Mouse (Mus musculus) left cerebral cortex, adult 9 months (tissue): ENCODE data around the gene Ebf1.

Experiments used
- DNase-seq, 2 experiments: peaks; one replicate each; pipeline ENCODE4 v3.0.0; 2022; ENCODE audit warnings: low spot score in 2 of 2

Ebf1 gene

DNA sequence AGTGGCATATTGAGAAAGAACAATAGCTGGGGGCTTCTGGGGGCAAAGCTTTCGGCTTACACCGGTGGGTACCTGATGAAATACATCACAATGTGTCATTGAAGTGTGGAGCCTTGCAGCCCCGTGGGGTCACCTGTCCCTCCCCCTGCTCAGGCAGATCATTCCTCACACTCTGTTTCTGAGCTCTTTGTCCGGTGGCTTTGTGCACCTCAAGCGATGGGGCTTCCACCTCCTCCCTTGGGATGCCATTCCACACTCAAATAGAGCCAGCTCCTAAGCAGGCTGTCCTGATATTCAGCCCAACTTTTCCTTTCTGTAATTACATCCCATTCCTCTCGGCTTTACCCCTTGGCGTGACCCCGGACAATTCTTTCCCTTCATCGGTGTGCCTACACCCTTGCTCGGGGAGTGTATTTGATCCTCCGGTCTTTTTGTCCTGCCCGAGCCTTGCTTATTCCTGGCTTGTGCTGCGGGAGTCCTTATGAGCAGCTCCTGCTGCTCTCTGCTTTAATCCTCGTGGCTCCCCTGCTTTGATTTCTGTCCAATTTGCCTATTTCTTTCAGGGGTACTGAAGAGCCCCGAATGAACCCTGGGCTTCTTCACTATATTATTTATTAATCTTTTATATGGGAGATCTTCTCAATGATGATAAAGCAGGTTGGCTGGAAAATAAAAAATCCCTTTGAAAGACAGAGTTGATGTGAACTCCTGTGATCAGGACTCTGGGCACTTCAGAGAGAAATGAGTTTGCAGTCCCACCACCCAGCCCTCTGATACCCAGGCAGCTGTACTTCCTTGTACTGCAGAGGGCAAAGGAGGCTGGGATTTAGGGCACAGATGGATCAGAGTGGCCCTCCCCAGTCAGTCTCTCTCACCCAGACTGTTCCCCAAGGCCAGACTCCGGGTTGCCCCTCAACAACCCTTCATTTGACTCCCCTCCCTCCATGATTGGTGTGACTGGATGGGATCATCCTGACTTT is 160.5 kb downstream of the Ebf1 start:
- DNase-seq, result no peak

DNA sequence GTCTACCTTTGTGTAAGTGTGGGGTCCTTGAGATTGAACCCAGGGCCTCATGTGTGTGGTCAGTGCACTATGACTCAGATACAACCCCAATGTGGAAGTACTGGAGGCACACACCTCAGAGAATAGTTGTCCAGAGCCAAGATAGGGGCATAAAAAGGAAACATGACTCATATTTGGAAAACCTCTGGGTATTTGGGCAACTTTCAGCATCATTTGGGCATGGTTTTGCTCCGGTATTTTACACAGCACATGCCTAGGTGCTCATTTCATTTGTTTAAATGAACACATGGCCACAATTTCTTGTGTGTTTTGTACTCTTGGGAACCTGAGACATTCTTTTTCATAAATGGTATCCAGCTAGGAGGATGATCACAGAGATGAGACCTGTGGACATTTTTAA is 161.9 kb downstream of the Ebf1 start:
- DNase-seq, result no peak

DNA sequence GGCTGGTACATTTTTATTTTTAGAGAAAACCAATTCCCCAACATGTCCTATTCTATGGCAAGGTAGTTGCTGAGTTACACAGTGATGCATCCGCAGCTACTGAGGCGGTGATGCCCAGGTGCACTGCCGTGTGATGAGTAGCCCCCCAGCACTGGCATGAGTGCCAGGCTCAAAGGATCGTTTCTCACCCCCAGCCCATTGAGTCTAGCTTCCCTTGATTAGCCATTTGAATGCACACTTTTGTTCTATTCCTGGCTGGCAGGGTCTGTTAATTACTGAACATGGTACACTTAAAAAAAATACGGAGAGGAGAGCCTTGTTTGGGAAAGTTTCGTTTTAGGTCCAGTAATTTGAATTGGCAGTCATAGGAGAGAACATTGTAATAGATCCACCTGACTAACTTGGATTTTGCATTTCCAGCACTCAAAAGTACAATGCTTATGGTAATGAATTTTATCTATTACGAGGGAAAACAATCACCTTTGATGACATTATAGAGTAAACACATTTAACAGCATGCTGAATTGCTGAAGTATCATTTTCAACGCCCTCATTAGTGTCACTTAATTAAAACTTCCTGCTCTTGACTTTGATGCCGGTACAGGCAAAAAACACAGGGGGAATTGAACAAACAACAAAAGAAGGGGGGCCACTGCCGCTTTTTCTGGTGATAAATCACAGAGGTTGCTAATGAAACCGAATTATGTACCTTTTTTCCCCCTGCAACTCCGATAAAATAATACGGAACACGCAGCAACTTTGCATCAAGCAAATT is 167.3 kb downstream of the Ebf1 start:
- no peak for DNase-seq

DNA sequence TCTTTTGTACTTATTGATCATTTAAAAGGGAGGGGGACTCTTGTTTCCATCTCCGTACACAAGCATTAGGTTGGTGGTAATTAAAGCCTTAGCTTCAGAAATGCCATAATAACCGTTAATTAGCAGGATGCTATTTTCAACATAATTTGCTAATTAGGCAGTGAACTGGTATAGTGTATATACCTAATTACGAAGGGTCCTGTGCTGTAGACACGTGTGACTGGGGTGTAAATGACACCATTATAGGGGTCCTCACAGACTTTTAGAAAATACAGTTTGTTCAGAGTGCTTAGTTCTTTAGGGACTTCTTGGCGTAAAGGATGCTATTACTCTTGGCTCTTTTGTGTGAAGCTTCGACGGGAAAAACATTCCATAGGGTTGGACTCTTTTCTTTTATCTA is 167.9 kb downstream of the Ebf1 start:
- no peak for DNase-seq

DNA sequence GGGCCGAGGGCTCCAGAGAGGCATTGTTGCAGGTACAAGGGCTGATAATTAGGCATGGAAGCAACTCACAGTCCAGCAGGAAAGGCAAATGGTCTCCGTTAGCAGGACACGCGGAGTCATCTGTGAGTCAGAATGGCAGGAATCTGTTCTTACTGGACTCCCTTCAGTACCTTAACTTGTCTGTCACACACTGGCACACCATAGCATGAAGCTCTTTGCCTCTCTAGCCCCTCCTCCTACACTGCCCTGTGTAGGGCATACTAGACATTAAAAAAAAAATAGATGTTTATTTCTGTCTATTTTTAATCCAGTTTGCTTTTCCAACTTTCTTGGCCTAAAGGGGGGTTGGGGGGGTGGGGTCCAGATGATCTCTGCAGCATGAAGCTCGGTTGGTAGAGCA is 168.4 kb downstream of the Ebf1 start:
- no peak for DNase-seq

DNA sequence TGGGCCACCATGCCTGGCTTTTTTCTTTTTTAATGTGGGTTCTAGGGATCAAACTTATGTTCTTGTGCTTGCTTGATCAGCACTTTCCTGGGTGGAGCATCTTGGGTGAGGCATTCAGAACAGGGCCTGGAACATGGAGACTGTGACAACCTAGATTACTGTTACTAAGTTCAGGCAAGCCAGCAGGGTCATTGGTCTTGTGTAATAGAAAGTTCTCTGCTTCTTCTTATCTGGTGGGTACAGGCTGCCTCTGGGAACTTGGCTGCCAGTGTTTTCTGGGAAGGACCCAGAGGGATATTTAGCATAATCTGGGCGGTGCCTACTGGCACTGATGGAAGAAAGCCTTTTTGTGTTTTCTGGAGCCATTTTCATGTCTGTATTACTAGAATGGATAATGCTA is 170.9 kb downstream of the Ebf1 start:
- no peak for DNase-seq

DNA sequence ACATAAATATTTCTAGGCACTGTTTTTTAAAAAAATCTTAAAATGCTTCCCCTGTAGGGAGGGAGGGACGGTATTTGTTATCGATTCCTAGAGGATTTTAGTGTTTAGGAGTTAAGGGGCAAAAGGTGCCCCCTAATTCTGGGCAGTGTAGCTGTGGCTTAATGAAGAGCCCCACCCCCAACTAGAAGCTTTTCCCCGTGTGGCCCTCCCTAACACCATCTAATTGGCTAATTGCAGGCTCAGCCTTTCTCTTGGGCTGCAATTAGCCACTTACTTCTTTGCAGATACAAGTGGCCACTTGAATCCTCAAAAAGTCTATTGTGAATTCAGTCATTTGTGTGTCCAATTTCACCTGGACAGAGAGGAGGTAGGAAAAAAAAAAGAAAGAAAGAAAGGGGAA is 175.7 kb downstream of the Ebf1 start:
- DNase-seq, result no peak

DNA sequence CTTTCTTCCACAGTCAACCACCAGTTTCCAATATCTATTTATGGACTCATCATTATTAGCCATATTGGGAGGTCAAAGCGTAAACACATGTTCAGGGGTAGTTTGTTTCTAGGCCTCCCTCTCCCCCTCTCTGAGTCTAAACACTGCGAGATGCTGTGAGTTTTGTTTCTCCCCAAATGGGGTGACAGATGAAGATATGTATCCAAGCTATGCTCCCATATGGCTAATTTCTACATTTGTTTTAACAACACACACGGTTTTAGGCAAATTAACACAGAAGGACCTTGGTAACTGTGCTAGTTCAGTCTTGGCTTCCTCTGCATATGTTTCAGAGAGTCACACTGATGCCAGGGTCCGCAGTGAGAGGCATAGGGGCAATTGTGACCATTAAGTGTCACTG is 177.8 kb downstream of the Ebf1 start:
- no peak for DNase-seq

DNA sequence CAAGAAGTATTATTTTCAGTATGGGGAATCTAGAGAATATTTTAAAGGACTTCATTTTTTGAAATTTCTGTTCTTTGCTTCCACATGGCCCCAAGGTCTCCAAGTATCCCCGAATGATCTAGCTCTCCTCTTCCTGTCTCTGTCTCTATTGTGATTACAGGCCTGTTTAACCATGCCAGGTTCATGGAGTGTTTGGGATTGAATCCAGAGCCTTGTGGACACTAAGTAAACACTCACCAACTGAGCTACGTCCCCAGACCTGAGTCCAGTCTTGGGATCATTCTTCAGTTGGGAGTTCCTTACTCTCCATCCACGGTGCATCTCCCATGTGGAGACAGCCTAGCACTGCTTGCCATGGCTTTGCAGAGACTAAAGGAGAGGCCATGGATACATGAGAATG is 178.7 kb downstream of the Ebf1 start:
- DNase-seq, result no peak

DNA sequence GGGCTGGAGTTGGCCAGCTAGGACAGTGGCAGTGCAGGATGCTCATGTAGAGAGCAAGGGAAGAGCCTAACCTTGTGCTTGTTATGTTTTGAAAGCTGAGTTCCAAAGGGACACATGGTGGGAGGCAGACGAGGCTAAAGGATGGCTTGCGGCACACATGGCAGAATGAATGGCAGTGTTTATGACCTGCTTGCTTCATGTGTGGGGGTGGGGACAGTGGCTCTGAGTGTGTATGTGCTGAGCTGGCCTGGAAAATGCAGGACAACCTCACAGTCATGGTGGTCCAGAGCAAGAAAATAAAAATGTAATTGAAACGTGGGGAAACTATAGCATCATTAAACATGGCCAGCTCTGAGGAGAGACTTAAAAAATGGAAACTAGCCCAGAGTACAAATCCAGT is 181.2 kb downstream of the Ebf1 start:
- no peak for DNase-seq

DNA sequence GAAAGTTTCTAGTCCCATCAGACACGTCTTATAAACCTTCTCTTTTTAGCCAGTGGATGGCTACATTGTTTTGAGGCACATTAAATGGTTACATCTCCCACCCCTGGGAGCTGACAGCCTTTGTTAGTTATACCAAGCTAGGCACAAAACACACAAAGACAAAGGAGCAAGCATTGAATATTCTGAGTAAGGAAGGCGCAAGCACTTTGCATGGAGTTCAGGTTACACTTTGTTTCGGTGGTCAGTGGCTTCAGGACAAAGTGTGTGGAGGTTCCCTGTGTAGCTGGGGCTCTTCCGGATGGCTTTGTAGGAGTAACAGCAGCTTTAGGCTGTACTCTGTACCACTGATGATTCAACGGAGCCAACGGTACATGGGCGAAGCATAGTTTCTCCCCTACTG is 186.9 kb downstream of the Ebf1 start:
- no peak for DNase-seq

DNA sequence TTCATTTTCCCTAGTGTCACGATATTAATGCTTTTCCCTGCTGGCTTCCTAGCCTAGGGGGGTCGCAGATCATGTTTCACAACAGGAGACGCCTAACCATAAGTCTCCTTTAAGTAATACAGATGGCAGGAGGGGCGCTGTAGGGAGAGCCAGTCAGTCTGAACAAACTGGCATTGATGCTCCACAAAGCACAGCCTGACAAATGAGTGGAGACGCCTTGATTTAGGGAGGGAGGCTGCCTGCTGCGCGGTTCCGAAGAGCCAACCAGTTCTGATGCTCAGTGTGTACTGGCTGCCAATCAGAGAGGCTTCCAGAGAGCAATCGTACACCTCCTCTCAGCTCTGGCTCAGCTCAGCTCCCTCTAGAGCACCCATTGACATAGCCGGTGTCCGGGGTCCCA is 189.5 kb downstream of the Ebf1 start:
- DNase-seq, result no peak

DNA sequence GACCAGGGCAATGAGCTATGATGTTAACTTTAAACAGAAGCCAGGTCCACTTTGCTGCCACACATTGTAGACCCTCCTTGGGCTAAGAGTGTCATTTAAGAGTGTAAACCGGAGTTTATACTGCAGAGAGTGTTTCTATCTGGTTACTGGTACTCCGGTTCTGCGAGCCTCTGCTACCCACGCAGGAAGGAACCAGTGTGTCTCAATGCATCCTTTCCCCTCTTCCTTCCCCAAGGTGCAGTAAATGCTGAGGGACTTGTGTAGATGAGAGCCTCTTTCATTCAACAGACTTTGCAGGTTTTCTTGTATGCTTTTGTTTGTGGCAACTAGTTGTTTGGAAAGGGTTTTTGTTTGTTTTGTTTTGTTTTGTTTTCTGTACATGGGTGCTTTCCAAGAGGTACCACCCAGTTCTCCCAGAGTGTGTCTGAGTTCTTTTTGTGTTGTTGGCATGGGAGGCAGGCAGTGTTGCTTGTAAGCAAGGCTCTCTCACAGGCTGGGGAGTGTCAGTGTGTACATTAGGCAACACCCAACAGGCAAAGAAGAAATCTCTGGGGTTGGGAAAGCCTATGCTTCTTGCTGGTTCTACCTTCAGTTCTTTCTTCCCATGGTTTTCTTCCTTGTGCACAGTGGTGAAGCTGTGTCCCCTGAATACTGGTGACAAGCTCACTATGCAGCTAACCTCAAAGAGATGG is 191.9 kb downstream of the Ebf1 start:
- DNase-seq, result no peak

DNA sequence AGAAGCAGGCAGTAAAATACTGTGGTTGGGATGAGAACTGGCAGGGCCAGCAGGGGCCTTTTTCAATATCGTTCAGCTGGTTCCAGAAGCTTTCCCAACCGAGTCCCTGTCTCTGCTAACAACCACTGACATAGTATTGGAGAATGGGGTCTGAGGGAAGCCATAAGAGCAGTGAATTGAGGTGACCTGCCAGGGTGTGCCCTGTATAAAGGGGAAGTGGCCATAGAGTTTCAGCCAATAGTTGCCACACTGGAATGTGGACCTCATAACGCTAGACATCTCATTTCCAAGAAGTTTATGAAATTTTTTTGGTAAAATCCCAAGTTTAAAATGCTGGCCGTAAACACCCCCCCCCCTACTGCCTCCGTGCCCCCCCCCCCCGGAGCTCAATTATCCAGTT is 193.9 kb downstream of the Ebf1 start:
- DNase-seq, result no peak

DNA sequence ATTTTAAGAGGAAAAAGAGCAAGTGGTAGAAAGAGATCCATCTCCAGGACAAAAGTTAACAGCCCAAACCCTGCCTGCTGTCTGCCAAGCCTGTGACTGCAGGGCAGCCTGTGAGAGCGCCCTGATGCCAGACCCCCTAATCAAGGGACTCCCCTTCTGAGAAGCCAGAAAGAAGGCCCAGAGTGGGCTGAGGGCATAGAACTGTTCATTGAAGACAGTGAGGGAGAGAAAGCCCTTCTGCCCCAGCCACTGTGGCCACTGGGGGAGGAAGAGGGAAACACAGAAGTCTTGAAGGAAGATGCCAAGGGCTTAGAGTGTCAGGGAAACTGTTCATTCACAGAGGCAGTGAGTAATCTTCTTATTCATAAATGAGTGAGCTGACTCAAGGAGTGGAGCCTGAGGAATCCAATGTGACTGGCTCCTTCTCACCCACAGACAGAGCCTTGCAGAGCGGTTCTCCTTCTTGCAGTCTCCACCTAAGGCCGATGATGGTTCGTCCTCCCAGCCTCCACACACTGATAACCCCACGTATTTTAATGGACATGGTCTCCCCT is 195.2 kb downstream of the Ebf1 start:
- DNase-seq, result no peak

DNA sequence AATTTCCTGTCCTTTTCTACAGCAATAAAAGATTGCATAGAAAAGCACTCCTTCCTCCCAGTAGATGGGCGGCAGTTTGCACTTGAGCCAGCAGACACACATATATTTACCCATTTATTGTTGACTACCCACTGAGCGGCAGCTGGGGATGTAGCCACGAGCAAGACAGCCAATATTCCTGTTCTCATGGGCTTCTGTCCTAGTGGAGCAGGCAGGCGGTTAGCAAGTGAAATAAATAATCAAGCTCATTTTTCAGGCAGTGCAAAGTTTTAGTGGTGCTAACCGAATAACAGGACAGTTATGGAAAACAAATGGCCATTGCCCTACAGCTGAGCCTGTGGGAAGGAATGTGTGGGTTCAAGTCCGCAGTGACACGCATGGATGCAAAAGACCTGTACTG is 196.4 kb downstream of the Ebf1 start:
- DNase-seq, result no peak

DNA sequence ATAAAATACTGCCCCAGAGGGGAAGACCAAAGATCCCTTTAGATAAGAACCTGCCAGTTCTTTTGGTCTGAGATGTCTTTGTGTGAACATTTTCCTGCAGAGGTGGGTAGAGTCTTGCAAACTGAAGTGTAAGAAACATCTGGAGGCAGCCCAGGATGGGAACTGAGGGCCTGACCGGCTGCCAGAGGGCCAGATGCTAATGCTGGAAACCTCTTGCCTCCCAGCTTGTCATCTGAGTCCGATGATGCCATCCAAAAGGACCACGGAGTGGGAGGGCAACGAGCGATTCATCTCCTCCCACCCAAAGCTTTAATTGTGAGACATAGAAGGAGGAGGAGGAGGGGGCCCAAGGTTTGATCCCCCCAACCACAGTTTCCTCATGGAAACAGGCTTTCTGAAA is 197.7 kb downstream of the Ebf1 start:
- DNase-seq, result no peak

DNA sequence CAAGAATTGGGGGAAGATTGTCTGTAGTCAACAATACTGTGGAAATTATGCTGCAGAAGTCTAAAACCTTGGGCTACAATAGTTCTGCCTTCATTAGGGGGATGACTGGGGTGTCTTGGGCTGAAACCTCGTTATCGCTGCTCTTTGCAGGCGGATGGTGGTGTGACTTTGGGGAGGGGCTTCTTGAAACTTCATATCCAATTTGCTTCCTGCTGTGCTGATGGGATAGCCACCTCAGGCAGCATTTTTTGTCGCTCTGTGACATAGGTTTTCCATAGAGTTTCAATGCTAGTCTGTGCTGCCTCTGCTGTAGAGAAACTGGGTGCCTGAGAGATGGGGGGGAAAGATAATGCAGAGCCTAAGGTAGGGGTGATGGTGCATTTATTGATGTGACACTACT is 198.9 kb downstream of the Ebf1 start:
- no peak for DNase-seq

DNA sequence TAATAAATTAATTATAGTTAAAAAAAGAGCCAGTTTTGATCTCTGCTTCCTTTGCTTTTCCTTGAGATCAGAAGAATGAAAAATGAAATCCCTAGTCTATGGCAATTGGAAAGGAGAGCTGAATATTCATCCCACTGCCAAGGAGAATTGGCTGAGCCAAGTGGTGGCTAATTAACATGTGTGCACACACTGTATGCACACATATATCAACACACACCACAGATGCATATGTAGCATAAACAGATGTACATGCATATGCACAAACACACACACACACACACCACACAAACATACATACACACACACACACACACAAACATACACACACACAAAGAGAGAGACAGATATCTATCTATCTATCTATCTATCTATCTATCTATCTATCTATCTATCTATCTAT is 205.2 kb downstream of the Ebf1 start:
- DNase-seq, result no peak

DNA sequence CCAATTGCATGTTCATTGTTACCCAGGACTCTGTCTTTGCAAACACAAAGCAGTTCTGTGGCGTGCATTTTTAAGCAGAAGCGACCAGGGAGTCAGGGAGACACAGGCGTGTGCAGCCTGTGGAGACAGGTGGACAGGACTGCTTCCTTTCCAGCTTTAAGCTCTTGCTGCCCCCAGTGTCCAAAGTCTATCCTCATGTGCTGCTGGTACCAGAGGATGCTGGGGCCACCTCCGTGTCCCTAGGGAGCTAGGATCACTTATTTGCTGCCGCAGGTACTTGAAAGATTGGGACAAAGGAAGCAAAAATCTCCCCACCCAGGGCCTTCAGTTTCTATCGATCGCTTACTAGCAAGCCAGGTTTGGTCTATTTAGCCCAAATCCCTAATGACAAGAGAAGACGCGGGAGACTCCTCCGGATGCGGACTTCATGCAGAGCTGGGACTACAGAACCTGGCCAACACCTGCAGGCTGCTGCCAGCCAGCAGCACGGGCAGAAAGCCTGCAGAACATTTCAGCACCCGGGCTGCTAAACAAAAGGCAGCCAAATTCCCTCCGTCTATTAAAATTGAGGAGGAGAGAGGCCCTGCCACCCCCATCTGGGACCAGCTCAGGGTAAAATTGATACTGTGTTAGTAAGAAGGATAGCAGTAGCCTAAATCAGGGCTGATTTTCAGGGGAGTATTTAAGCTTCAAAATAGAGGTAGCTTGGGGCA is 215.3 kb downstream of the Ebf1 start:
- no peak for DNase-seq

DNA sequence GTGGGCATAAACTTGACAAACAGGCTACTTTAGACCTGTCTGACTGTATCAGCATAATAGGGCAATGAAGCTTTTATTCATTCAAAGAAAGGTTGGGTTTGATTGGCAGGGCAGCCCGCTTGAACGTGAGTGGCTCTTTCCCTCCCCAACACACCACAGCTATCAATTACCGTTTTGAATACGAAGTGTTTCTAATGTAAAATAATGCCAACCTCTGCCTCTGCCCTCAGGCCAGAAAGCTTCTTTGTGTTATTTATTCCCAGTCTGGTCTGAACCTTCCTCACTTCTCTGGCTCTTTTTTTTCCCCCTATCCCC is 215.8 kb downstream of the Ebf1 start:
- no peak for DNase-seq
